Mouse (Mus musculus): ENCODE data around the gene Lamtor1. TPM values are rescaled to one million over a fixed set of nuclear protein-coding genes. Genes with fewer than 3 reads are reported as not detected.
A peak's percentile ranks its signal among the peaks of the same experiment; 100 is the strongest.

Gene Lamtor1
- polyA plus RNA-seq (2016; fragmentation: Nextera tagmentation; extraction: Ambion mirVana): 82.3 and 82.5 TPM in 2 replicates

DNA sequence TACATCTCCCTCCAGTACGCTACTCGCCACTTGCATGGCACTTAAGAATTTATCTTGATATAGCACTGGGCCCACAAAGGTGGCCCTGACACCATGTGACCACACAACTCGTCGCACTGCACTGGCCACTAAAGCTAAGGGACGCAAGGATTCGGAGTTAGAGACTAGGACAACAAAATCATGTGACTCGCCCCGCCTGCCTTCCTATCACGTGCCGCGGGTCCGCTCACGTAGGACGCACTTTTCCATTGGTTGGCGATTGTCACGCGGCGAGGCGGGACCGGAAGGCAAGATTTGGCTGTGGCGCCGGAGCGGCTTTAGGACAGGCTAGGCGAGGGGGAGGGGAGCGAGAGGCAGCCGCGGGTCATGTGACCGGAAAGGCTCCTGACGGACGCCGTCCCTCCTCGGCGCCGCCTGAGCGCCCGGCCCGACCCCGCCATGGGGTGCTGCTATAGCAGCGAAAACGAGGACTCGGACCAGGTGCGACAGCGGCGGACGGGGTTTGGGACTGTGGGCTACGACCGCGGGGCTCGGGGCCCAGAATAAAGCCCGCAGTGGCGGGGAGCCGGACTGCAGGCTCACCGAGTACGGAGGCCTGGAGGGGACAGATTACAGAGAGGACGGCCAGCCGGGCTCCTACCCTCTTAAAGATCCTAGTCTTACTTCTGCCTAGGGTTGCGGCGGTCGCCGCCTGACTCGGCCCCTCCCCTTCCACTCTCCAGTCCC, at the start of gene Lamtor1:
Gene Lamtor1, plus strand, starts transcription at position 344 of the 726 bp plus-strand sequence.
- Histone ChIP-seq H3K9me3 (replicated peaks) (no peaks in the 10 kb centered on the region), H3K9ac (peak within 1 kb of the TSS; percentile 90), H3K27ac (peak within 1 kb of the TSS; percentile 93), H3K4me3 (peak within 1 kb of the TSS; percentile 84), H3K4me1 (peaks cover 36% of the 10 kb centered on the region), H3K4me2 (peak within 1 kb of the TSS; percentile 79), H3K36me3 (peaks cover 39% of the 10 kb centered on the region), H3K27me3 (replicated peaks) (no peaks in the 10 kb centered on the region)
- WGBS (ENCODE audit: insufficient replicate concordance): under 1% methylated on average over 61 of the region's 61 CpGs
- peak; percentile 95 for ATAC-seq

DNA sequence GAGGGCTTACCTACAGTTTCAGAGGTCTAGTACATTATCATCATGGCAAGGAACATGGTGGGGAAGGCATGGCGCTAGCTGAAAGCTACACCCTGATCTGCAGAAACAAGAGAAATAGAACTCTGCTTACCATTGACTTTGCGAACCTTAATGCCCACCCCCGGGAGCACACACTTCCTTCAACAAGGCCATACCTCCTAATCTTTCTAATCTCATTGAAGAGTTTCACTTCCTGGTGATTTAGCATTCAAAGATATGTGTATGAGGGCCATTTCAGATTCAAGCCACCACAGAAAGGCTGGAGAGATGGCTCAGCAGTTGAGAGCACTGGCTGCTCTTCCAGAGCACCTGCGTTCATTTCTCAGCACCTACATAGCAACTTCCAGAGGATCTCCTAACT, 48.6 kb upstream of the Lamtor1 start, which contains the start of gene Folr2:
Gene Folr2, minus strand, starts transcription at position 101 of the 400 bp plus-strand sequence.
- H3K27ac ChIP-seq: no peak within 1 kb of the TSS
- H3K4me3 ChIP-seq: no peak within 1 kb of the TSS
- 79% methylated on average over 4 of the region's 4 CpGs for WGBS (ENCODE audit: insufficient replicate concordance)
- ATAC-seq: no peak
- no peaks in the 10 kb centered on the region for H3K9me3 ChIP-seq (replicated peaks)
- H3K27me3 ChIP-seq (replicated peaks): peaks cover 4% of the 10 kb centered on the region; the same call in 1 of the 2 replicates
- no peak within 1 kb of the TSS for H3K4me2 ChIP-seq
- H3K4me1 ChIP-seq: no peaks in the 10 kb centered on the region
- no peak within 1 kb of the TSS for H3K9ac ChIP-seq
- H3K36me3 ChIP-seq: no peaks in the 10 kb centered on the region

DNA sequence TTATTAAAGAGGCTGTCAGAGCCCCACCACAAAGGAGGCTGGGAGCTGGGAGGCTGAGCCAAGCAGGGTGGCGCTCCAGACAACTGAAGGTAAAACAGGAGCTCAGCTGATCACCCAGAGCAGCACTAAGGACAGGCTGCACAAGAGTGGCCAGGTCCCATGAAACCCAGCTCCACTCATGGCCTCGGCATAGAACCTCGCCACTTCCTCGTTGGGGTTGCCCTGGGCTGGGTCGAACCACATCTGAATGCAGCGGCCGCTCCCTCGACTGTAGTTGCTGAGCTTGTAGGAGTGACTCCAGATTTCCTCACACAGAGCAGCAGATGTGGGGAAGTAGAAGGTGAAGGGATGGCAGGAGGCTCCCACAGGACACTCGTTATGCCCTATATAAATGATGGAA, 47.3 kb upstream of the Lamtor1 start:
- ATAC-seq: no peak

DNA sequence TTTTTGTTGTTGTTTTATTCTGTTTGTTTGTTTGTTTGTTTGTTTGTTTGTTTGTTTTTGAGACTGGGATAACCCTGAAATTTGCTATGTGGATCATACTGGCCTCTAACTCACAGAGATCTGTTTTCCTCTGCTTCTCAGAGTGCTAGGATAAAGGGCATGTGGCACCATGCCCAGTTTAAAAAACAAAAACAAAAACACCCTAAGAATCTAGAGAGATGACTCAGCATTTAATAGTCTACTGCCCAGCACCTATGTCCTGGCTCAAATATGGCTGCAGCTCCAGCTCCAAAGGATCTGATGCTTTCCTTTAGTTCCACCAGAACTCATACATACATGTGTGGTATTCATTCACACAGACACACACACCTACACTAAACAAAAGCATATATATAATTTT, 44.7 kb upstream of the Lamtor1 start:
- H3K4me2 ChIP-seq: no peak overlapping the region
- H3K27ac ChIP-seq: no peak overlapping the region
- no peak overlapping the region for H3K9ac ChIP-seq
- no peak overlapping the region for H3K4me3 ChIP-seq
- H3K36me3 ChIP-seq: no peaks in the 10 kb centered on the region
- H3K27me3 ChIP-seq (replicated peaks): peaks cover 4% of the 10 kb centered on the region; the same call in 1 of the 2 replicates
- no peaks in the 10 kb centered on the region for H3K4me1 ChIP-seq
- no peaks in the 10 kb centered on the region for H3K9me3 ChIP-seq (replicated peaks)
- ATAC-seq: no peak

More for the DNA sequence above, 47.3 kb upstream of the Lamtor1 start:
- Histone ChIP-seq H3K4me3 (no peak overlapping the region), H3K9me3 (replicated peaks) (no peaks in the 10 kb centered on the region), H3K4me1 (no peaks in the 10 kb centered on the region), H3K36me3 (no peaks in the 10 kb centered on the region), H3K9ac (no peak overlapping the region), H3K27ac (no peak overlapping the region), H3K4me2 (no peak overlapping the region), H3K27me3 (replicated peaks) (peaks cover 4% of the 10 kb centered on the region; the same call in 1 of the 2 replicates)
- WGBS (ENCODE audit: insufficient replicate concordance): 60% methylated on average over 9 of the region's 9 CpGs

DNA sequence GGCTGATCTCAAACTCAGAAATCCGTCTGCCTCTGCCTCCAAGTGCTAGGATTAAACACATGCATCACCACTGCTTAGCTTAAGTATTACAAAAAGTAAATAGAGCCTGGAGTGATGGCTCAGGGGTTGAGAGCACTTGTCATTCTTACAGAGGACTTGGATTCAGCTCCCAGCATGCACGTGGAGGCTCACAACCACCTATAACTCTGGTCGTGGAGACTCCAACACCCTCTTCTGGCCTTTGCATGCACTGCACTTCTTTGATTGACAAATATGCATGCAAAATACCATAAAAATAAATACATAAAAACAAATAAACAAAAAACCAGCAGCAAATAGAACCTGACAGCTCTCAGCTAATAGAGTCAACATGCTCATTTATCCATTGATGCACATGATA, 43.4 kb upstream of the Lamtor1 start:
- Histone ChIP-seq H3K27me3 (replicated peaks) (no peaks in the 10 kb centered on the region), H3K4me2 (no peak overlapping the region), H3K9ac (no peak overlapping the region), H3K4me1 (no peaks in the 10 kb centered on the region), H3K9me3 (replicated peaks) (no peaks in the 10 kb centered on the region), H3K27ac (no peak overlapping the region), H3K4me3 (no peak overlapping the region), H3K36me3 (no peaks in the 10 kb centered on the region)
- WGBS (ENCODE audit: insufficient replicate concordance): 58% methylated on average over 3 of the region's 3 CpGs
- no peak for ATAC-seq

DNA sequence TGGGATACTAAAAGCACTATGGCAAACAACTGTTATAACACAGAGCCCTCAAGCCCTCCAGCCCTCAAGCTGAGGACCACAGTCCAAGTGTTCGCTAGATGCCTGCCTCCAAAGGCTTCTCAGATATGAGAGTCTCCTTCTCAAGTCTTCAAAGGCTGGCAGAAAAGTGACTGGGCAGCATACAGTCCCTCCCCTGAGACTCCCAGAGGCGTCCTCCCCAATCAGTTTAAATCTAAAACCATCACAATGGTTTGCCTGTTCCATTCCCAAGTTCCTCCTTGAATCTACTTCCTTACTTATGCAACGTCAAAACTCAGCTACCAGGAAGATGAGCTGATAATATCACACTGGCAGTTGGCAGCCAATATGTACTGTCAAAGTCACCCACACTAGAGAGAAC, 42.3 kb upstream of the Lamtor1 start, which contains the start of gene Anapc15:
Gene Anapc15, plus strand, starts transcription at position 301 of the 400 bp plus-strand sequence.
- H3K4me2 ChIP-seq: no peak within 1 kb of the TSS

DNA sequence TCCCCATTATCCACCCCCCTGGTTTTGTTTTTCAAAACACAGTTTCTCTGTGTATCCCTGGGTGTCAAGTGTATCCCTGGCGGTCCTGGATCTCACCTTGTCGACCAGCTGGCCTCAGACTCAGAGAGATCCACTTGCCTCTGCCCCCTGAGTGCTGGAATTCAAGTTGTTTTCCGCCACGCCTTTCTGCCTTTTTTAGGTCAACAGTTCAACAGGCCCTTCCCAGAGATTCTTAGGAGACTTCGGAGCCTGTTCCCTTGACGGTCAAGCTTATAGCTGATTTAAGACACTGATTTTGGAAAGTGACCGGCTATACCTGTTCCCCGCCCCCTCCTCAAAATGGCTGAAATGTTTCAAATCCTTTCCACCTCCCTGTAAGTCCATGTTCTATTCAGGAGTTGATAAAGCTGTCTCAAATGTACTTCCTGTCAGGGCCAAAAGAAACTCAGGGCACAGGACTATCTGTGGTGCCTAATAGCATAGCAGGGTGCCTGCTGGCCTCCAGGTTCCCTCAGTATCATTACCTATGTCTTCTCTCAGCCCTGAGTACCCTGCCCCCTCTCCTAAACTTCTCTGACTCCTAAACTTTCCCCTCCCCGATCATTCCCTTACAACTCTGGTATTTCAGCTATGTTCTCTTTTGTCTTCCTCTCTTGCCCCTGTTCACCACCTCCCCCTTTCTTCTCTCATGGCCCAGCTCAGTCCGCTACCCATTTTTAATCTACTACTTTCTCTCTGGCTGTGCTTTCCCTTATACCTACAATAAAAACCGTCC, 39.0 kb upstream of the Lamtor1 start:
- Histone ChIP-seq H3K4me1 (no peaks in the 10 kb centered on the region), H3K36me3 (no peaks in the 10 kb centered on the region), H3K9me3 (replicated peaks) (no peaks in the 10 kb centered on the region), H3K27me3 (replicated peaks) (0 out of 2 replicates have a peak, but pooled peaks cover 4% of the 10 kb centered on the region), H3K9ac (no peak overlapping the region), H3K4me3 (no peak overlapping the region), H3K27ac (no peak overlapping the region), H3K4me2 (no peak overlapping the region)
- WGBS (ENCODE audit: insufficient replicate concordance): 71% methylated on average over 11 of the region's 11 CpGs
- no peak for ATAC-seq

More for the DNA sequence above, 42.3 kb upstream of the Lamtor1 start, which contains the start of gene Anapc15:
- Histone ChIP-seq H3K9me3 (replicated peaks) (no peaks in the 10 kb centered on the region), H3K27me3 (replicated peaks) (no peaks in the 10 kb centered on the region), H3K4me1 (no peaks in the 10 kb centered on the region), H3K27ac (no peak within 1 kb of the TSS), H3K36me3 (no peaks in the 10 kb centered on the region), H3K4me3 (no peak within 1 kb of the TSS), H3K9ac (no peak within 1 kb of the TSS)
- ATAC-seq: no peak
- 45% methylated on average over 3 of the region's 3 CpGs for WGBS (ENCODE audit: insufficient replicate concordance)

DNA sequence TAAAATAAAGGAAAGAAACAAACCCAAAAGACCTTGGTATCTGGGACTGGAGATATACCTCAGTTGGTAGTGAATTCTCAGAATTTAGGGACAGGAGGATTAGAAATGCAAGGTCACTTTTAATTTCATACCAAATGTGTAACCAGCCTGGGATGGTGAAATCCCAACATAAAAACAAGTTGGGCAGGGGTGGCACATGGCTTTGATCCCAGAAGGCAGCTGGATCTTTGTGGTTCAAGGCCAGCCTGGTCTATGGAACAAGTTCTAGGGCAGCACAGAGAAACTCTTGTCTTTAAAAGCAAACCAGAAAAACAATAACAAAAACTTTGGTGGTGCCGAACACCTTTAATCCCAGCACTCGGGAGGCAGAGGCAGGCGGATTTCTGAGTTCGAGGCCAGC, 38.2 kb upstream of the Lamtor1 start:
- no peak overlapping the region for H3K4me2 ChIP-seq
- H3K27ac ChIP-seq: no peak overlapping the region
- no peak overlapping the region for H3K4me3 ChIP-seq
- ATAC-seq: no peak
- 0 out of 2 replicates have a peak, but pooled peaks cover 4% of the 10 kb centered on the region for H3K27me3 ChIP-seq (replicated peaks)
- H3K4me1 ChIP-seq: no peaks in the 10 kb centered on the region
- H3K9me3 ChIP-seq (replicated peaks): no peaks in the 10 kb centered on the region
- no peak overlapping the region for H3K9ac ChIP-seq
- H3K36me3 ChIP-seq: no peaks in the 10 kb centered on the region
- 80% methylated on average over 4 of the region's 4 CpGs for WGBS (ENCODE audit: insufficient replicate concordance)

DNA sequence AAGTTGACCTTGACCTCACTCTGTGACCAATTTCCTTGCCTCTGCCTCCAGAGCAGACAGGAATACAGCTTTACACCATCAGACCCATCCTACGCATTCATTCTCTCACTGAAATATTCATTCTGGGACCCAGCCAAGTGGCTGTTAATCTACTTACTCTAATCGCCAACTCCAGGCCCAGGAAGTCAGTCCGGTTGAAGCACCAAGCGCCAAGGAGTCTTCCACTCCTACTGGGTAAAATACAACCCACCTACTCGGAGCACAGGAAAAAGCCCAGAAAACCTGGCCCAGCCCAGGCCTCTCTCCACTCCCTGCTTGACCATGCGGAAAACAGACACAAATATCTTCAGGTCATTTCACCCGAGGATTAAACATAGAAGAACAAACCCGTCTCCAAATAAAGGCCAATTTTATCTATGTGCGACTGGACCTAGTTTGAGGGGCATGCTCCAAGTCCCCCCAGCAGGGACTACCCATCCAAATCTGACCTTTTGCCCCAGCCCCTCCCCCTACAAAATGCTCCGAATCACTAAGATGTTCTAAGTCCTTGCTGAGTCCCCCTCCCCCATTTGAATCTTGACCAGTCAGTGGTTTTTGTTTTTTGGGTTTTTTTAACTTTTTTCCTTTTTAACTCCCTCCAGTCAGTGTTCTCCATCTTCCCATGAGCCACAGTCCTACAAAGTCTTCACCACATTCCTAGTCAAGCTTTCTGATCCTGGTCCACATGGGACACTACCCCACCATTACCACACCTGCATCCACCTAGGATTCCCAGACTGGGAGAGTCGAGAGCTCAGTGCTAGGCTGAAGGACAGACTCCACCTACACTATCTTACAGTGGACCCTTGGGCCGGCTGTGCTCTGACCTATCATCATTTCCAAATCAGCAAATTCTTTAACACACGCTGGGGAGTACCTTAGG, 37.2 kb upstream of the Lamtor1 start:
- Histone ChIP-seq H3K27me3 (replicated peaks) (0 out of 2 replicates have a peak, but pooled peaks cover 4% of the 10 kb centered on the region), H3K9me3 (replicated peaks) (no peaks in the 10 kb centered on the region), H3K4me1 (no peaks in the 10 kb centered on the region), H3K4me3 (no peak overlapping the region), H3K9ac (no peak overlapping the region), H3K27ac (no peak overlapping the region), H3K4me2 (no peak overlapping the region), H3K36me3 (no peaks in the 10 kb centered on the region)
- WGBS (ENCODE audit: insufficient replicate concordance): 64% methylated on average over 13 of the region's 13 CpGs
- ATAC-seq: no peak

DNA sequence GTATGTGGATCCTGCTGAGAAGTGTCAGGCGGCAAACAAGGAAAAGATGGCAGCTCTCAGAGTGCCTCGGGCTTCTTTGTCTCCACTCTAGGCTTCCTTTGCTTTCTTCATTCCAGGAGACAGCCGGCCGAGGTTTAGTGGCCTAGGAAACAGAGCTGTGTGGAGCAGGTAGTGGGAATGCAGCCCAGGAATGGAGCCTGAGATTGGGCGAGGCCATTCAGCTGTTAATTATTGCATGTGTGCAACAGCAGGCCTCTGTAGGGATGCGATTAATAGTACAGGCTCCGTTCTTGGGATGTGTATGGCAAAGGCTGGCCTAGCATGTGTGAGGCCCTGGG, 36.6 kb upstream of the Lamtor1 start:
- Histone ChIP-seq H3K36me3 (no peaks in the 10 kb centered on the region), H3K9me3 (replicated peaks) (no peaks in the 10 kb centered on the region), H3K4me1 (no peaks in the 10 kb centered on the region), H3K27ac (no peak overlapping the region), H3K27me3 (replicated peaks) (0 out of 2 replicates have a peak, but pooled peaks cover 4% of the 10 kb centered on the region), H3K9ac (no peak overlapping the region), H3K4me3 (no peak overlapping the region), H3K4me2 (no peak overlapping the region)
- 65% methylated on average over 7 of the region's 7 CpGs for WGBS (ENCODE audit: insufficient replicate concordance)
- no peak for ATAC-seq

DNA sequence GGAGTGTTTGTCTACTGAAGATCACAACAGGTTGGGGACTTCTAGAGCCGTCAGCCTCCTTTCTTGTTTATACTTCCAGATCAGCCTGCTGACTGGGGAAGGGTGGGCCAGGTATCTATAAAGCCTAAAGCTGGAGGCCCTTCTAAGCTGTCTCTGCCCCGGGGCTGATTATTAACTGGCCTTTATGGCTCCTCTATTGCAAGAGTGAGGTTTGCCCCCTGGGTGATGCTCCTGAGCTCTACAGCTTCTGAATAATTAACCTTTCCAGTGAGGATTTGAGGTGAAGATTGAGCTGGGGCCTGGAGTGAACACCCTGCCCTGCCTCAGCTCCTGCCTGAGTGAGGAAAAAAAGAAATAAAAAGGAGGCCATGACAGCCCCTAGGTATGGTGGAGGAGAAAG, 35.1 kb upstream of the Lamtor1 start, which contains the start of gene Folr1:
Gene Folr1, minus strand, starts transcription at position 160 of the 400 bp plus-strand sequence.
- Histone ChIP-seq H3K9ac (no peak within 1 kb of the TSS), H3K4me1 (no peaks in the 10 kb centered on the region), H3K36me3 (no peaks in the 10 kb centered on the region), H3K27ac (no peak within 1 kb of the TSS), H3K27me3 (replicated peaks) (0 out of 2 replicates have a peak, but pooled peaks cover 4% of the 10 kb centered on the region), H3K4me2 (no peak within 1 kb of the TSS), H3K9me3 (replicated peaks) (no peaks in the 10 kb centered on the region), H3K4me3 (no peak within 1 kb of the TSS)
- 60% methylated on average over 2 of the region's 2 CpGs for WGBS (ENCODE audit: insufficient replicate concordance)
- ATAC-seq: no peak
